Comparison of ENCODE assay signal across 8 mouse cellular contexts in the genomic region with DNA sequence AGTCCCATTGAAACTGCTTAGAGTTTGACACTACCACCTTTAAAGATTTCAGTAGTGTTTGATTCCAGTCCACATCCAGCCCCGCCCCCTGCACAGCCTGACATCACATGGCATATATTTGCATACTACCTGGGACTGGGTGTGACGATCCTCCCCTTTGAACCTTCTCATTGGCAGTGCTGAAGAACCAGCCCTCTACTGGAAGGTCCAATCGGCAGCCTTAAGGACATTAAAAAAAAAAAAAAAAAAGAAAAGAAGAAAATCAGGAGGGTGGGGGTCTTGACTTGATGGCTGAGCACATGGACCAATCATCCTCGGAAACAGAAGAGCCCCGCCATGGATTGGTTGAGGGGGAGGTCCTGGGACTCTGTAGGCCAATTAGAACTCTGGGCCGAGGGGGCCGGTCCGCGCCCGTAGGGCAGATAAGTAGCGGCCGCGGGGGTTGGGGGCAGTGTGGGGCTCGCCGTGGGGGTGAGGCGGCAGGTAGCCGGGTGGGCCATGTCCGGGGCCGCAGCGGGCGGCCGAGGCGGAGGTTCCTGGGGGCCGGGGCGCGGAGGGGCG. TPM values are rescaled to one million over a fixed set of nuclear protein-coding genes. Genes with fewer than 3 reads are reported as not detected.
DNase-seq lines count a peak whose midpoint lies in the region; ATAC-seq lines count a peak whose summit lies in the region.

A gene (plus strand): TSS at position 451 of the 561 bp plus-strand sequence.

- ATAC-seq in frontal cortex, adult (ENCODE audit: low TSS enrichment), result peak; percentile 93
- ATAC-seq in hematopoietic stem cell, adult 5-6 weeks (replicated peaks in 1 of 2; ENCODE audit: insufficient read depth in 1 of 2, low FRiP score in 2 of 2, low TSS enrichment in 1 of 2, low read depth in 1 of 2, poor library complexity in 2 of 2, severe bottlenecking in 2 of 2), result peak; percentile 87 to 90

- DNase-seq in NIH3T3 (ENCODE audit: low read depth), result peak; percentile 64
- peak; percentile 41 for DNase-seq in cerebellum, adult 9-11 months
- DNase-seq in layer of hippocampus, adult 9-11 months, result peak; percentile 92
- DNase-seq in lung, postnatal 10 days, result peak; percentile 91
- DNase-seq in ovary, postnatal 36 days (ENCODE audit: low spot score), result peak; percentile 84
- peak; percentile 90 for DNase-seq in thymus, postnatal 25 days

RNA-seq across cellular contexts. Expression of the gene that starts here (rescaled TPM):
- total RNA-seq in hematopoietic stem cell, adult 5-6 weeks (2017), result 84.4 and 149 TPM in 2 replicates

Comparison
In these comparisons a context has a peak if more than half of its experiments do, and no peak if none do; other contexts are left out.
1. Peak in every context shown above with its lines: DNase-seq and ATAC-seq.
2. DNase-seq: peak in every context shown above with its lines; median percentile 92 in layer of hippocampus, adult 9-11 months; 91 in lung, postnatal 10 days; 90 in thymus, postnatal 25 days; 84 in ovary, postnatal 36 days; 64 in NIH3T3; 41 in cerebellum, adult 9-11 months.